Mouse (Mus musculus) gastrocnemius, adult 2 months (tissue): Measurements from ENCODE around the gene Catsper3. TPM values are rescaled to one million over a fixed set of nuclear protein-coding genes. Genes with fewer than 3 reads are reported as not detected.

ENCODE experiments used
- DNase-seq: peaks from one replicate; pipeline ENCODE4 v3.0.0; 2022
- H3K27ac ChIP-seq: fragments of 200-600 bp; 2 replicates; pipeline ENCODE4 v1.8.1; 2022; ENCODE audit warnings: mild to moderate bottlenecking
- H3K4me3 ChIP-seq: fragments of 200-600 bp; 2 replicates; pipeline ENCODE4 v1.8.1; 2022; ENCODE audit warnings: mild to moderate bottlenecking, moderate library complexity
- CTCF ChIP-seq: fragments of 200-600 bp; IDR thresholded peaks from 2 replicates; pipeline ENCODE4 v1.8.1; 2022; ENCODE audit warnings: antibody characterized with exemption, mild to moderate bottlenecking, moderate library complexity
- intact Hi-C: fragments of 180-260 bp; cut with DNase I; formaldehyde crosslinking; loops from one replicate; pipeline ENCODE4 v1.15.1; 2025
- total RNA-seq, 2 experiments: library from RNA; stranded (reverse); gene quantifications; 2 replicates each; pipeline ENCODE4 v1.2.3; 2021

Gene Catsper3
- total RNA-seq, 2 experiments from 2014 or later = 0.23 to 0.39 TPM

GRCm38 (mm10) chr13:55843700-55844099 lies 59.3 kb downstream of the Catsper3 start:
- Histone ChIP-seq H3K4me3 (no peak overlapping the region), H3K27ac (no peak overlapping the region)
- intact Hi-C loops = no loop called here
- DNase-seq = no peak
- peak; percentile 51 for TF ChIP-seq CTCF

GRCm38 (mm10) chr13:55847805-55848204 lies 63.4 kb downstream of the Catsper3 start:
- Histone ChIP-seq H3K27ac (no peak overlapping the region), H3K4me3 (peak overlapping the region; percentile 25)
- intact Hi-C loops = no loop called here
- TF ChIP-seq CTCF = no peak
- no peak for DNase-seq

- H3K4me3 ChIP-seq = no peak overlapping the region
- no peak for DNase-seq
- no peak for TF ChIP-seq CTCF
- intact Hi-C loops = no loop called here
- no peak overlapping the region for H3K27ac ChIP-seq
These were observed 64.3 kb downstream of the Catsper3 start for GRCm38 (mm10) chr13:55848604-55849190.

- intact Hi-C loops = no loop called here
- Histone ChIP-seq H3K4me3 (no peak overlapping the region), H3K27ac (peak overlapping the region; percentile 84)
- TF ChIP-seq CTCF = no peak
- peak; percentile 87 for DNase-seq
These were observed 66.4 kb downstream of the Catsper3 start for GRCm38 (mm10) chr13:55850726-55851125.

- Histone ChIP-seq H3K27ac (no peak overlapping the region), H3K4me3 (no peak overlapping the region)
- intact Hi-C loops = no loop called here
- no peak for DNase-seq
- TF ChIP-seq CTCF = no peak
These were observed 67.8 kb downstream of the Catsper3 start for GRCm38 (mm10) chr13:55852205-55852604.

GRCm38 (mm10) chr13:55855793-55856192 lies 71.4 kb downstream of the Catsper3 start:
- H3K27ac ChIP-seq = no peak overlapping the region
- TF ChIP-seq CTCF = no peak
- peak; percentile 68 for DNase-seq
- intact Hi-C loops = no loop called here
- no peak overlapping the region for H3K4me3 ChIP-seq

- no peak overlapping the region for H3K4me3 ChIP-seq
- no peak for DNase-seq
- H3K27ac ChIP-seq = no peak overlapping the region
- intact Hi-C loops = no loop called here
- no peak for TF ChIP-seq CTCF
These were observed 74.1 kb downstream of the Catsper3 start for GRCm38 (mm10) chr13:55858463-55858862.

Other genes starting within 250 kb of the Catsper3 start
- 10 to 100 TPM; 10.6 to 11.5 TPM for gene Ddx41, start 247.9 kb upstream of the Catsper3 start, total RNA-seq
- 10 to 100 TPM; 14.4 to 16.6 TPM for gene Fam193b, start 213.4 kb upstream of the Catsper3 start, total RNA-seq
- 10 to 100 TPM; 53.3 to 77.0 TPM for gene Tmed9, start 210.8 kb upstream of the Catsper3 start, total RNA-seq
- gene B4galt7, start 184.7 kb upstream of the Catsper3 start, total RNA-seq = 1 to 10 TPM; 5.9 to 7.1 TPM
- gene Caml, start 161.6 kb upstream of the Catsper3 start, total RNA-seq = 1 to 10 TPM; 9.7 to 9.9 TPM
- 10 to 100 TPM; 20.9 to 26.9 TPM for gene Ddx46, start 149.5 kb upstream of the Catsper3 start, total RNA-seq
- 10 to 100 TPM; 29.4 to 33.2 TPM for gene B230219D22Rik, start 91.4 kb upstream of the Catsper3 start, total RNA-seq
- 10 to 100 TPM; 33.3 to 34.4 TPM for gene Txndc15, start 69.9 kb upstream of the Catsper3 start, total RNA-seq
- gene Pcbd2, start 57.2 kb upstream of the Catsper3 start, total RNA-seq = 10 to 100 TPM; 18.2 to 25.7 TPM
- under 1 TPM; 0.15 to 0.22 TPM for gene Pitx1, start 51.6 kb downstream of the Catsper3 start, total RNA-seq